Mouse (Mus musculus): ENCODE results near the gene Myh7. TPM values are rescaled to one million over a fixed set of nuclear protein-coding genes. Genes with fewer than 3 reads are reported as not detected.
"Not testable (repeated sequence)": the region's sequence is repeated elsewhere in the genome, so short reads cannot be mapped to it uniquely, and the experiment has no call there.

Gene Myh7
- 0.90 TPM in 1 of 2 replicates, not detected in the other for total RNA-seq (2014; fragmentation: Nextera tagmentation)
- under 0.01 and 0.16 TPM in 2 replicates for total RNA-seq (2017)
- polyA plus RNA-seq (2012) = 0.17 and 0.18 TPM in 2 replicates

GRCm38 (mm10) chr14:54994136-54994868, at the start of gene Myh7:
TSS of gene Myh7 (minus strand) at chr14:54994626.
- H3K9me3 ChIP-seq (replicated peaks) = no peaks in the 10 kb centered on the region
- H3K4me3 ChIP-seq (ENCODE audit: low read depth, low read length) = no peak within 1 kb of the TSS
- TF ChIP-seq POLR2AphosphoS5 (IDR thresholded peaks at IDR 0.05; ENCODE audit: insufficient replicate concordance, low read depth, low read length) = no peak
- no peak for TF ChIP-seq GATA1 (IDR thresholded peaks at IDR 0.05; ENCODE audit: borderline replicate concordance, low read length)
- TF ChIP-seq TAL1 (conservative IDR thresholded peaks at IDR 0.05; ENCODE audit: low read depth, low read length) = no peak
- TF ChIP-seq GATA2 (IDR thresholded peaks at IDR 0.05; ENCODE audit: borderline replicate concordance, low read depth, low read length) = no peak
- TF ChIP-seq CTCF (IDR thresholded peaks at IDR 0.05; ENCODE audit: low read depth, low read length) = no peak
- DNase-seq (ENCODE audit: low spot score) (no peak), ATAC-seq (ENCODE audit: extremely low read depth, insufficient number of reproducible peaks, low FRiP score, poor library complexity, severe bottlenecking) (no peak)
- no peaks in the 10 kb centered on the region for H3K36me3 ChIP-seq (replicated peaks)
- H3K27me3 ChIP-seq (ENCODE audit: insufficient read depth, low read length) = peaks cover 38% of the 10 kb centered on the region; the same call in 1 of the 2 replicates
- no peaks in the 10 kb centered on the region for H3K4me1 ChIP-seq (ENCODE audit: insufficient read depth, low read depth, low read length)

DNA sequence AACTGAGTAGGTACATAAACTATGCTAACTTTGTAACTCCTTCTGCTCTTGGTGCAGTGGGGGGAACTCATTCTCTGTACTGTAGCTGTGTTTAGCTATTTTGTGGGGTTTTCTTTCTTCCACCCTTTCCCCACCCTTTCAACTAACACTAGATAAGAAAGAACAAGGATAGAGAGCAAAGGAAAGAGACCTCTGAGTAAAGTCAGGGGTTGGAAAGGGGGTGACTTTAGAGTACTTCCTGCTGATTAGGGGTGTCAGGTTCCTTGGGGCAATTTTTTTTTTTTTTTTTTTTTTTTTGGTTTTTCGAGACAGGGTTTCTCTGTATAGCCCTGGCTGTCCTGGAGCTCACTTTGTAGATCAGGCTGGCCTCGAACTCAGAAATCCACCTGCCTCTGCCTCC, 49.3 kb upstream of the Myh7 start:
- not testable (repeated sequence) for H3K36me3 ChIP-seq (replicated peaks); DNase-seq (ENCODE audit: low spot score)

DNA sequence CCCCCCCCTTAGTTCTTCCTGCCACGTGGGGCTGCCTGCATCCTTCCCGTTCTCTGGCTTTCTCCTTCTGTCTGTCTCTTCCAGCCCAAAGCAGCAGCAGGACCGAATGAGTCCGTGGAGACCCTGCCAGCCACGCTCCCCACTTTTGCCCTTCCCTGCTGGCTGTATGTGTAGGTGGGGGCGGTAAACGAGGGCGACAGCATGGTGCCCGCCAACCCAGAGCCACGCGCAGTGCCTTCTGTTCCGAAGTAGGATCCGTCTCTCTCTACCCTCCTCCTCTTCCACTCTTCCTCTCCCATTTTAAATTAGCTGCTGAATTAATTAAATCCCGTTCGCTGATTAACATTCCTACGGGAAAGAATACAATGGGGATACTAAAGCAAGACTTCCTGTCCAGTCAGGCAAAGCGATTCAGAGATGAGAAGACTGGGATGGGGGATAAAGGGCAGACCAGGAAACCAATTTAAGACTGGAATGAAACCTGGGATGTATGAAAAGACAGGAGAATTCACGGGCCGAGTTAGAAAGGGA, 38.3 kb upstream of the Myh7 start:
- peaks cover 21% of the 10 kb centered on the region for H3K4me1 ChIP-seq (ENCODE audit: insufficient read depth, low read depth, low read length)

More for the DNA sequence above, 49.3 kb upstream of the Myh7 start:
- not testable (repeated sequence) for H3K4me3 ChIP-seq (ENCODE audit: low read depth, low read length); H3K27me3 ChIP-seq (ENCODE audit: insufficient read depth, low read length); H3K4me1 ChIP-seq (ENCODE audit: insufficient read depth, low read depth, low read length); H3K9me3 ChIP-seq (replicated peaks); ATAC-seq (ENCODE audit: extremely low read depth, insufficient number of reproducible peaks, low FRiP score, poor library complexity, severe bottlenecking)

DNA sequence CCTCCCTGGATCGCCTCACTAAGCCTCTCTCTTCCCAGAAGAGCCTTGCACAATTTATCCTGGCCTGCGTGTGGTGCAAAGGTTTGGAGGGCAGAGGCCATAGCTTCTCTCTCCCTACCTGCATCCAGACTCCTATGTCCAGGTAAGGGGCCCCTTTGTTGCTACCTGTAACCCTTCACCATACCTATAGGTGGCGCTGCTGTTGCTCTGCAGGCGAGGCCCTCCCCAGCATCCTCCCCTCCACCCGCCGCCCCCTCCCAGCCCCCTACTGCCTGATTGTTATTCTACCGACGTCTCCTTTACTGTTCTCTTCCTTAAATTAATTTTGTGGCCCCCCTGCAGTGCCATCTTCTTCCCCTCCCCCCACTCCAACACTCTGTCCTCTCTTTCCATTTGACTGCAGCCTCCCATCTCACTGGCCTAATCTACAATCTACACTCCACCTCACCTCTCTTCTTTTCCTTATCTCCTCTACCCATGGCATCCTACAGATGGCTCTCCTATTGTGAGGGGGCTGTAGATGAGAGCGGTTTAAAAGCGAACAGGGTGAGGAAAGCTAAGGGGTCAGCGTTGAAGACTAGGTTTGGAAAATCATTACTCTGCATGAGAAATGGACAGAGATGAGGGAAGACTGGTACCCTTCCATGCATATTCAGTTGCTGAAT, 34.7 kb upstream of the Myh7 start:
- H3K4me1 ChIP-seq (ENCODE audit: insufficient read depth, low read depth, low read length) = peaks cover 22% of the 10 kb centered on the region
- no peaks in the 10 kb centered on the region for H3K9me3 ChIP-seq (replicated peaks)
- ATAC-seq (ENCODE audit: extremely low read depth, insufficient number of reproducible peaks, low FRiP score, poor library complexity, severe bottlenecking) (no peak), DNase-seq (ENCODE audit: low spot score) (peak; percentile 43)
- peaks cover 7% of the 10 kb centered on the region; the same call in 1 of the 2 replicates for H3K27me3 ChIP-seq (ENCODE audit: insufficient read depth, low read length)
- H3K4me3 ChIP-seq (ENCODE audit: low read depth, low read length) = no peak overlapping the region
- peak; percentile 12; the same call in 1 of the 2 replicates for TF ChIP-seq CTCF (IDR thresholded peaks at IDR 0.05; ENCODE audit: low read depth, low read length)
- no peak for TF ChIP-seq POLR2AphosphoS5 (IDR thresholded peaks at IDR 0.05; ENCODE audit: insufficient replicate concordance, low read depth, low read length)
- peaks cover 21% of the 10 kb centered on the region for H3K36me3 ChIP-seq (replicated peaks)

More for the DNA sequence above, 38.3 kb upstream of the Myh7 start:
- H3K36me3 ChIP-seq (replicated peaks) = no peaks in the 10 kb centered on the region
- no peak overlapping the region for H3K4me3 ChIP-seq (ENCODE audit: low read depth, low read length)
- peaks cover 9% of the 10 kb centered on the region; the same call in 1 of the 2 replicates for H3K27me3 ChIP-seq (ENCODE audit: insufficient read depth, low read length)
- H3K9me3 ChIP-seq (replicated peaks) = no peaks in the 10 kb centered on the region
- ATAC-seq (ENCODE audit: extremely low read depth, insufficient number of reproducible peaks, low FRiP score, poor library complexity, severe bottlenecking) (no peak), DNase-seq (ENCODE audit: low spot score) (no peak)
- TF ChIP-seq GATA2 (IDR thresholded peaks at IDR 0.05; ENCODE audit: borderline replicate concordance, low read depth, low read length) (no peak), POLR2AphosphoS5 (IDR thresholded peaks at IDR 0.05; ENCODE audit: insufficient replicate concordance, low read depth, low read length) (no peak), TAL1 (conservative IDR thresholded peaks at IDR 0.05; ENCODE audit: low read depth, low read length) (no peak), CTCF (IDR thresholded peaks at IDR 0.05; ENCODE audit: low read depth, low read length) (no peak), GATA1 (IDR thresholded peaks at IDR 0.05; ENCODE audit: borderline replicate concordance, low read length) (no peak)

- Histone ChIP-seq H3K9me3 (replicated peaks) (no peaks in the 10 kb centered on the region), H3K4me3 (ENCODE audit: low read depth, low read length) (no peak overlapping the region), H3K27me3 (ENCODE audit: insufficient read depth, low read length) (peaks cover 6% of the 10 kb centered on the region; the same call in 1 of the 2 replicates), H3K4me1 (ENCODE audit: insufficient read depth, low read depth, low read length) (peaks cover 22% of the 10 kb centered on the region), H3K36me3 (replicated peaks) (peaks cover 29% of the 10 kb centered on the region)
- no peak for TF ChIP-seq POLR2AphosphoS5 (IDR thresholded peaks at IDR 0.05; ENCODE audit: insufficient replicate concordance, low read depth, low read length)
- no peak for TF ChIP-seq CTCF (IDR thresholded peaks at IDR 0.05; ENCODE audit: low read depth, low read length)
- TF ChIP-seq GATA1 (IDR thresholded peaks at IDR 0.05; ENCODE audit: borderline replicate concordance, low read length) = no peak
- TF ChIP-seq GATA2 (IDR thresholded peaks at IDR 0.05; ENCODE audit: borderline replicate concordance, low read depth, low read length) = no peak
- TF ChIP-seq TAL1 (conservative IDR thresholded peaks at IDR 0.05; ENCODE audit: low read depth, low read length) = no peak
- no peak for ATAC-seq (ENCODE audit: extremely low read depth, insufficient number of reproducible peaks, low FRiP score, poor library complexity, severe bottlenecking)
- DNase-seq (ENCODE audit: low spot score) = no peak
These were observed 34.0 kb upstream of the Myh7 start for GRCm38 (mm10) chr14:55028333-55028835.

GRCm38 (mm10) chr14:55027653-55028052, 33.2 kb upstream of the Myh7 start:
- H3K9me3 ChIP-seq (replicated peaks) = no peaks in the 10 kb centered on the region
- peaks cover 36% of the 10 kb centered on the region for H3K36me3 ChIP-seq (replicated peaks)
- H3K27me3 ChIP-seq (ENCODE audit: insufficient read depth, low read length) = peaks cover 2% of the 10 kb centered on the region; the same call in 1 of the 2 replicates
- TF ChIP-seq GATA2 (IDR thresholded peaks at IDR 0.05; ENCODE audit: borderline replicate concordance, low read depth, low read length) (no peak), TAL1 (conservative IDR thresholded peaks at IDR 0.05; ENCODE audit: low read depth, low read length) (no peak), CTCF (IDR thresholded peaks at IDR 0.05; ENCODE audit: low read depth, low read length) (no peak), POLR2AphosphoS5 (IDR thresholded peaks at IDR 0.05; ENCODE audit: insufficient replicate concordance, low read depth, low read length) (no peak)
- peaks cover 22% of the 10 kb centered on the region for H3K4me1 ChIP-seq (ENCODE audit: insufficient read depth, low read depth, low read length)
- no peak for DNase-seq (ENCODE audit: low spot score)
- no peak overlapping the region for H3K4me3 ChIP-seq (ENCODE audit: low read depth, low read length)
- ATAC-seq (ENCODE audit: extremely low read depth, insufficient number of reproducible peaks, low FRiP score, poor library complexity, severe bottlenecking) = no peak
